Mouse (Mus musculus) megakaryocyte, embryonic 14.5 days (primary cell): ENCODE measurements around the gene Tcea2.

Experiments
- FLI1 ChIP-seq: IDR thresholded peaks from 2 replicates; pipeline ENCODE4 v1.6.1; 2012; ENCODE audit warnings: low read length, inconsistent platforms, mixed read lengths
- GATA1 ChIP-seq: IDR thresholded peaks from 3 replicates; pipeline ENCODE4 v1.6.1; 2012; ENCODE audit warnings: mixed read lengths, low read length, inconsistent platforms, borderline replicate concordance

DNA sequence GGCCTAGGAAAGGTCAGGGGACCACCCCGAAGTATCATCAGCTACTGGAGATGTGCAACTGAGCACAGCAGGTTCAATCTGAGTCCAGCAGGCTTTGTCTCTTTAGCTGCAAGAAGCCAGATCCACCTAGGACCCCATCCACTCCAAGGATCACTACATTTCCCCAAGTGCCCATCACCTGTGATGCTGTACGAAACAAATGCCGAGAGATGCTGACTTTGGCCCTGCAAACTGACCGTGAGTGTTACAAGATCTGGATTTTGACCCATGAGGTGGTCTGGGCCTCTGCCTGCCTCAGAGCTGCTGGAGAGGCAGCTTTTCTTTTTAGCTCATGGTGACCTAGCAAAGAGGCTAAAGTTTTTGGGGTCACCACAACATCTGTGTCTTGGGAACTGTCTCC, 5.6 kb downstream of the Tcea2 start:
- TF ChIP-seq GATA1 (no peak), FLI1 (no peak)
